Mouse (Mus musculus) limb, embryonic 12.5 days (tissue): ENCODE measurements at regions not wholly inside any gene's neighbourhood (a gene's known extent, or its start where the extent isn't known, plus 50 kb on each side); places are given as distances from the start of the nearest gene placed in this dataset.
A peak's percentile ranks its signal among the peaks of the same experiment; 100 is the strongest.

Experiments used
- ATAC-seq: fragments of 200-750 bp; cut with Nextera tagmentation; 2 replicates; pipeline ENCODE4 v1.8.0; 2017; ENCODE audit warnings: low read depth, moderate TSS enrichment; ENCODE audit not compliant: insufficient number of reproducible peaks, insufficient read depth, low FRiP score, low TSS enrichment
- H3K27ac ChIP-seq: fragments of 300-500 bp; sonication (generic); 2 replicates; pipeline ENCODE4 v1.5.1; 2016; ENCODE audit warnings: mild to moderate bottlenecking, moderate library complexity
- H3K27me3 ChIP-seq: fragments of 300-500 bp; sonication (generic); 2 replicates; pipeline ENCODE4 v1.6.1; 2016; ENCODE audit warnings: mild to moderate bottlenecking, moderate library complexity
- H3K36me3 ChIP-seq: fragments of 300-500 bp; sonication (generic); 2 replicates; pipeline ENCODE4 v1.6.1; 2016; ENCODE audit warnings: mild to moderate bottlenecking, moderate library complexity
- H3K4me1 ChIP-seq: fragments of 300-500 bp; sonication (generic); replicated peaks from 2 replicates; pipeline ENCODE4 v1.6.1; 2016
- H3K4me2 ChIP-seq: fragments of 300-500 bp; sonication (generic); 2 replicates; pipeline ENCODE4 v1.6.1; 2016; ENCODE audit warnings: mild to moderate bottlenecking, moderate library complexity
- H3K4me3 ChIP-seq: fragments of 300-500 bp; sonication (generic); replicated peaks from 2 replicates; pipeline ENCODE4 v1.5.1; 2016; ENCODE audit warnings: mild to moderate bottlenecking
- H3K9ac ChIP-seq: fragments of 300-500 bp; sonication (generic); replicated peaks from 2 replicates; pipeline ENCODE4 v1.6.1; 2016; ENCODE audit warnings: mild to moderate bottlenecking, moderate library complexity
- H3K9me3 ChIP-seq: fragments of 300-500 bp; sonication (generic); 2 replicates; pipeline ENCODE4 v1.6.1; 2016; ENCODE audit warnings: mild to moderate bottlenecking, moderate library complexity
- WGBS: fragments of 180-500 bp; shearing (Covaris S2); methylation state at CpG from one replicate; pipeline ENCODE4 v1.1.7; 2016; 5-methylcytosine and 5-hydroxymethylcytosine counted together

GRCm38 (mm10) chr5:44335756-44336155 lies 109.3 kb upstream of the Tapt1 start:
- WGBS, result 89% methylated on average over 5 of the region's 5 CpGs
- no peak for ATAC-seq

GRCm38 (mm10) chr5:44319626-44320025 lies 93.2 kb upstream of the Tapt1 start:
- Histone ChIP-seq H3K27ac (no peak overlapping the region), H3K27me3 (no peaks in the 10 kb centered on the region), H3K9ac (no peak overlapping the region), H3K4me1 (no peaks in the 10 kb centered on the region), H3K4me2 (no peak overlapping the region), H3K36me3 (no peaks in the 10 kb centered on the region), H3K9me3 (no peaks in the 10 kb centered on the region), H3K4me3 (no peak overlapping the region)
- 88% methylated on average over 1 of the region's 1 CpGs for WGBS
- no peak; the same call in 1 of the 2 replicates for ATAC-seq

More at GRCm38 (mm10) chr5:44335756-44336155, 109.3 kb upstream of the Tapt1 start:
- Histone ChIP-seq H3K27ac (no peak overlapping the region), H3K4me2 (no peak overlapping the region), H3K4me3 (no peak overlapping the region), H3K27me3 (no peaks in the 10 kb centered on the region), H3K9ac (no peak overlapping the region), H3K9me3 (0 out of 2 replicates have a peak, but pooled peaks cover 4% of the 10 kb centered on the region), H3K4me1 (peaks cover 8% of the 10 kb centered on the region), H3K36me3 (no peaks in the 10 kb centered on the region)

GRCm38 (mm10) chr5:44306769-44307557 lies 80.5 kb upstream of the Tapt1 start:
- no peak for ATAC-seq

GRCm38 (mm10) chr5:44303886-44304855 lies 77.7 kb upstream of the Tapt1 start:
- no peaks in the 10 kb centered on the region for H3K36me3 ChIP-seq
- H3K27me3 ChIP-seq, result peaks cover 4% of the 10 kb centered on the region; the same call in 1 of the 2 replicates
- no peak overlapping the region for H3K9ac ChIP-seq
- H3K4me2 ChIP-seq, result peak overlapping the region; percentile 40
- peaks cover 3% of the 10 kb centered on the region; the same call in 1 of the 2 replicates for H3K4me1 ChIP-seq
- H3K4me3 ChIP-seq, result no peak overlapping the region
- no peaks in the 10 kb centered on the region for H3K9me3 ChIP-seq
- 0 out of 2 replicates have a peak, but pooled peaks have one; percentile 55 for ATAC-seq
- H3K27ac ChIP-seq, result no peak overlapping the region
- 17% methylated on average over 14 of the region's 14 CpGs for WGBS

More at GRCm38 (mm10) chr5:44306769-44307557, 80.5 kb upstream of the Tapt1 start:
- peak overlapping the region; percentile 17; the same call in 1 of the 2 replicates for H3K4me2 ChIP-seq
- H3K4me1 ChIP-seq, result peaks cover 3% of the 10 kb centered on the region; the same call in 1 of the 2 replicates
- H3K36me3 ChIP-seq, result no peaks in the 10 kb centered on the region
- whole genome bisulfite sequencing, result 18% methylated on average over 16 of the region's 16 CpGs
- no peaks in the 10 kb centered on the region for H3K9me3 ChIP-seq
- no peak overlapping the region for H3K27ac ChIP-seq
- H3K4me3 ChIP-seq, result no peak overlapping the region
- H3K27me3 ChIP-seq, result peaks cover 3% of the 10 kb centered on the region; the same call in 1 of the 2 replicates
- no peak overlapping the region for H3K9ac ChIP-seq

DNA sequence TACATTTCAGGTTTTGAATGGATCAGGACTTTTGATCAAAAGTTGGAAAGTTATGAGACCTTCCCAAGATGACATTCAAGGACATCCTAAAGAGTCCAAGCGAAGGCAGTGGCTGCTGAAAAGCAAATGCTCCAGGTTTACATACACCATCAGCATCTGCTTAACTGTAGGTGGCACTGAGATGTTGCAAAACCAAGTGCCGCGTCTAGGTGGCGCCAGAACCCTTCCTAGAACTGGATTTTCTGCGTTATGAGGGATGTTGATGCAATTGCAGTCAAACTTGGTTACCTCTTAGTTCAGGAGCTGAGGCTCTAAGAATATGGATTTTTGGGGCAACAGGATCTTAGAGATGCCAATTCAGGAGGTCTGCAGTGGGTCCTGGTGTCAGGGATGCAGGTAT lies 58.0 kb upstream of the Tapt1 start:
- Histone ChIP-seq H3K36me3 (no peaks in the 10 kb centered on the region), H3K4me1 (no peaks in the 10 kb centered on the region), H3K4me2 (no peak overlapping the region), H3K9me3 (no peaks in the 10 kb centered on the region), H3K27me3 (no peaks in the 10 kb centered on the region), H3K27ac (no peak overlapping the region), H3K9ac (no peak overlapping the region), H3K4me3 (no peak overlapping the region)
- ATAC-seq, result no peak
- WGBS, result 15% methylated on average over 5 of the region's 5 CpGs
